8 mouse cellular contexts compared by ENCODE assay signal in genomic region chr14:105328397-105329302, GRCm38 (mm10).
DNase-seq lines count a peak whose midpoint lies in the region; ATAC-seq lines count a peak whose summit lies in the region.

No protein-coding gene starts in this region.

- H3K4me3 ChIP-seq in forebrain, embryonic 13.5 days: peak overlapping the region; percentile 22
- H3K4me3 ChIP-seq in heart, embryonic 15.5 days: peak overlapping the region; percentile 48
- peak overlapping the region; percentile 24 for H3K4me3 ChIP-seq in midbrain, embryonic 16.5 days (ENCODE audit: low read depth, low read length)

- H3K9ac ChIP-seq in forebrain, embryonic 13.5 days: peak overlapping the region; percentile 24
- peak overlapping the region; percentile 60 for H3K9ac ChIP-seq in heart, embryonic 15.5 days
- peak overlapping the region; percentile 55 for H3K9ac ChIP-seq in midbrain, embryonic 16.5 days (ENCODE audit: low read depth, low read length)

- no peaks in the 10 kb centered on the region for H3K9me3 ChIP-seq in forebrain, embryonic 13.5 days (replicated peaks)
- H3K9me3 ChIP-seq in heart, embryonic 15.5 days (replicated peaks): no peaks in the 10 kb centered on the region
- no peaks in the 10 kb centered on the region for H3K9me3 ChIP-seq in midbrain, embryonic 16.5 days (replicated peaks; ENCODE audit: control insufficient read depth, low read length, poor library complexity, severe bottlenecking)

- H3K4me2 ChIP-seq in forebrain, embryonic 13.5 days: peak overlapping the region; percentile 55
- H3K4me2 ChIP-seq in heart, embryonic 15.5 days: peak overlapping the region; percentile 68
- peak overlapping the region; percentile 57 for H3K4me2 ChIP-seq in midbrain, embryonic 16.5 days (ENCODE audit: low read length)

- 16% methylated on average over 13 of the region's 13 CpGs for WGBS in forebrain, embryonic 13.5 days
- WGBS in heart, embryonic 15.5 days: 11% methylated on average over 13 of the region's 13 CpGs
- WGBS in midbrain, embryonic 16.5 days: 16% methylated on average over 13 of the region's 13 CpGs

- DNase-seq in CD4-positive helper T cell, adult 2 months (ENCODE audit: low read depth, low spot score): peak; percentile 4
- DNase-seq in kidney, postnatal 10 days: peak; percentile 82
- DNase-seq in liver: peak; percentile 36
- DNase-seq in telencephalon, adult 2 months (ENCODE audit: low read depth, low spot score): peak; percentile 74

- H3K36me3 ChIP-seq in forebrain, embryonic 13.5 days (ENCODE audit: poor library complexity, severe bottlenecking): no peaks in the 10 kb centered on the region
- no peaks in the 10 kb centered on the region for H3K36me3 ChIP-seq in heart, embryonic 15.5 days
- H3K36me3 ChIP-seq in midbrain, embryonic 16.5 days (ENCODE audit: control insufficient read depth, insufficient read depth, low read length): no peaks in the 10 kb centered on the region

- H3K27me3 ChIP-seq in forebrain, embryonic 13.5 days: no peaks in the 10 kb centered on the region
- H3K27me3 ChIP-seq in heart, embryonic 15.5 days: no peaks in the 10 kb centered on the region
- no peaks in the 10 kb centered on the region for H3K27me3 ChIP-seq in midbrain, embryonic 16.5 days (ENCODE audit: control insufficient read depth, insufficient read depth, low read depth, low read length)

- H3K27ac ChIP-seq in forebrain, embryonic 13.5 days: peak overlapping the region; percentile 57
- peak overlapping the region; percentile 88 for H3K27ac ChIP-seq in heart, embryonic 15.5 days
- peak overlapping the region; percentile 70 for H3K27ac ChIP-seq in midbrain, embryonic 16.5 days (ENCODE audit: low read length)

- ATAC-seq in cerebellum, adult (ENCODE audit: insufficient number of reproducible peaks, low FRiP score, low TSS enrichment): peak; percentile 86
- peak; percentile 83 for ATAC-seq in forebrain, embryonic 13.5 days
- ATAC-seq in heart, embryonic 15.5 days (replicated peaks; ENCODE audit: insufficient number of reproducible peaks, insufficient read depth, low FRiP score, low read depth): peak; percentile 83
- ATAC-seq in midbrain, embryonic 16.5 days: peak; percentile 69

- H3K4me1 ChIP-seq in forebrain, embryonic 13.5 days: peaks cover 18% of the 10 kb centered on the region
- H3K4me1 ChIP-seq in heart, embryonic 15.5 days (replicated peaks): peaks cover 14% of the 10 kb centered on the region
- peaks cover 12% of the 10 kb centered on the region for H3K4me1 ChIP-seq in midbrain, embryonic 16.5 days (ENCODE audit: control insufficient read depth, insufficient read depth, low read length)

Comparison
In these comparisons a context has a peak if more than half of its experiments do, and no peak if none do; other contexts are left out.
1. Peak in every context shown above with its lines: DNase-seq, ATAC-seq, H3K4me3 ChIP-seq and H3K27ac ChIP-seq.
2. DNase-seq: peak in every context shown above with its lines; median percentile 82 in kidney, postnatal 10 days; 74 in telencephalon, adult 2 months; 36 in liver; 4 in CD4-positive helper T cell, adult 2 months.